Mouse (Mus musculus): ENCODE measurements around the gene Sdccag8.

DNA sequence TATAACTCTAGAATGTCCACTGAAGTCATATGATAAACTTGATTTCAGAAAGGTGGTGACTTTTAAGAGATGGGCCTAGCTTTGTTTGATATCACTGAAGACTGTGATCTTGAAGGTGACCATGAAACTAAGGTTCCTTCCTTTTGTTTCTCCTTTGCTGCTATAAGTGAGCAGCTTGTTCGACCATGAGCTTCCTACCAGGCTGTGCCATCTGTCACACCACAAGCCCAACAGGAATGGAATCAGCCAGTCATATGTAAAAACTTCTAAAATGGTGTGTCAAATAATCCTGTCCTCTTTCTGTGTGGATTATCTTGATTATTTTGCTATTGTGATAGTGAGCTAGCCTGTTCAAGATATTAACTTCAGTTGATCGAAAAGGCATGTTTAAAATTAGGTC lies 221.0 kb downstream of the Sdccag8 start:
- TF ChIP-seq EP300 (IDR thresholded peaks at IDR 0.05; ENCODE audit: insufficient read depth, low read depth, low read length) (no peak), CTCF (IDR thresholded peaks at IDR 0.05; ENCODE audit: low read depth, low read length) (no peak), POLR2A (IDR thresholded peaks at IDR 0.05; ENCODE audit: insufficient read depth, low read length) (no peak)

Measured in ES-Bruce4 (cell line).